Mouse (Mus musculus) c-Kit-positive CD71-positive TER-119-negative erythroid progenitor cells, embryonic 14.5 days (primary cell): ENCODE results near the gene AC124108.1.

Experiments used
- DNase-seq: peaks from one replicate; pipeline ENCODE4 v3.0.0-alpha.2; 2013; ENCODE audit warnings: low read depth

The AC124108.1 gene

DNA sequence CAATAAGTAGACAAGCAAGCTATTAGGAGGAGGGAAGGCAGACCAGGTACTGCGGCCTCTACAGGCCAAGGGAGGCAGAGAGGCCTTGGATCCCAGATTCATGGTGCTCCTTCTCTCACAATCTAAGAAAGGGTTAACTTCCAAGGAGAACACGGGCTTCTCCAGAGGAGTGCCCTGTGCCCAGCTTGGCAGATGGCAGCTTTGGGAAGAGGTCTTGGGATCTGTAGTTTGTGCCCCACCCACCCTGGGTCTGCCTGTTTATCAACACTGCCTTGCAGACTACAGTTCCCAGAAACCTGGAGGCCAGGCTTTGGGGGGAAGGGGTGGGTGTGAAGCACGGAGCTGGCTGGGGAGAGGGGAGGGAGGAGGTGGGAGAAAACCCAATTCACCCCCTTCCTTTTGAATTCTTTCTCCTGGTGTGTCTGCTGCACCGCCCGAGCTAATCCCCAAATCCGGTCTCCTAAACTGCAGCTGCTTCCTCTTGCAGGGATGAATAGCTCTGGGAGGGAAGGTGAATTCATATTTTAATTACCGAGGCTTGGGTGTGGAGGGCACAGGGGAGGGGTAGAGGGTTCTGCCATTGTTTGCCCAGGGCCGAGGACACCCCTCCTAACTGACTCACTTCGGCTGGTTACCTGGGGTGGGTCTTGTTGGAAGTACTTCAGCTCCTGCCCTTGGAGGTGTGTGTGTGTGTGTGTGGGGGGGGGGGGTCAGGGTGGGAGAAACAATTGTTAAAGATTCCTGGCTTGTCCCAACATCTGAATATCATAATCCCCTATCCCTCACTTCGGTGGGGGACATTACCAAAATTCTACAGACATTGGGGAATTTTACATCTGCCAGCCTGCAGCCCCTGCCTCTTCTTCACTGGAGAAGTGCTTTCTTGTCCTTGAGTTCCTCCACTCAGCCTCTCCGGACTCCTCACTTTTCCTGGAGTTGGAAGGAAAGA lies 9.6 kb downstream of the AC124108.1 start:
- DNase-seq = no peak

DNA sequence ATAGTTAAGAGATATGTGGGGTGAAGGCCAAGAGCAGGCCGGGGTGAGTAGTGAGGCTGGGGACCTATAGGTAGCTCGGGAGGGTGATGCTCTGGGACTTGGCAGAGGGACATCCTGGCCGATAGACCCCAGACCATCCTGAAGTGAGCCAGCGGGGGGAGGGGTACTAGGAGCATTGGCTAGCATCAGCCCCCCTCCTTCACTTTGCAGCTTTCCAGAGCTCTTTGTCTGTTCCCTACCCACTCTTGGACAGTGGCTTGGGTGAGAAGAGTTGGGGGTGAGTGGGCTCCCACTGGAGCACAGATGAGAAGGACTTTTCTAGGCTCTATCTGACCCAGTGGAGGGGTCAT lies 10.2 kb downstream of the AC124108.1 start:
- no peak for DNase-seq

DNA sequence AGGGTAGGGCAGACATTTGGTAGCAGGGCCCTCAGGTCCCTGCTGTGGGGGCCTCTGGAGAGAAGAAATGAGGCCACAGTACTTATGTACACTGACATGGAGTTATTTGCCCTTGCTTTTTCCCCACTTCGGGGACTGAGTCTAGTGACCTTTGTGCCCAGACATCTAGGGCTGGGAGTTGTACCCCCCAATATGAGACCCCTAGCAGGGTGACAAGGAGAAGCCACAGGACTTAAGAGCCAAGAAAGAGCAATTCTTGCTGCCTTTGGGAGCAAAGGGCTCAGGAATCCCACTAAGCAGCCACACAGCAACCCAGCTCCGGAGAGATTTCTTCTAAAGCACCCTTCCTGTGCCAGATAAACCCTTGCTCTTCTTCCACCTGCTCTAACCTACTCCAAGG lies 10.7 kb downstream of the AC124108.1 start:
- no peak for DNase-seq

DNA sequence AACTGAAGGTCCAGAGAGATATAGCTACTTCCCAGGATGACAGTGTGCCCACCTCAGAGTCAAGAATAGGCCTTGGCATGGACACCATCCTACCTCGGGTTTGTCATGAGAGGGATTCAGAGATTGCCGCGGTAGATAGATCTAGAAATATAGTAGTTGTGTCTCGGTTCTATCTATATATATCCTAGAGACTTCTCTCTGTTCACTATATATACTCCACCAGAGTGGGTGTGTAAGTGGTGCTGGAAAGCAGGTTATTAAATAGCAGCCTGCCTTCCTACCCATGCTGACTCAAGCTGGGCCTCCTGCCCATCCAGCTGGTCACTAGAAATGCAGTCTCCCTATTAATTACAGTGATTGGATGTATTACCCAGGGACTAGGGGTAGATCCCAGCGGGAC lies 11.5 kb downstream of the AC124108.1 start:
- DNase-seq = no peak

DNA sequence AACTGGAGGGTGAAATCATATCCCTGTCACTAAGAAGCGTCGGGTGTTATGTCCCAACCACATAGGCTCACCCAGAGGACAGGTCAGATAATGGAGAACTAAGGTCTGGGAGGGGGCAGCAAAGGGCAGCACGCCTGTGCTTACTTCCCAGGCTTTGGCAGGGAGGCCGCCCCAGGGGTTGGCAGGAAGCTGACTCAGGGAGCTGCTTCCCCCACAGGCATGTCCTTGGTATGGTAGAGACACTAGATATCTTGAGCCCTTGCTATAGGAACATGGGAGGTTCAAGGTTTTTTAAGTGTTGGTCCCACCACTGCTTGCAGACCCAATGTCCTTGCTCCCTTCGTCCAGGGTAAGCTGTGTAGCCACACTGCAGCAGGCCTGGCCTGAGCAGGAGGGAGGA lies 14.7 kb downstream of the AC124108.1 start:
- DNase-seq = no peak

DNA sequence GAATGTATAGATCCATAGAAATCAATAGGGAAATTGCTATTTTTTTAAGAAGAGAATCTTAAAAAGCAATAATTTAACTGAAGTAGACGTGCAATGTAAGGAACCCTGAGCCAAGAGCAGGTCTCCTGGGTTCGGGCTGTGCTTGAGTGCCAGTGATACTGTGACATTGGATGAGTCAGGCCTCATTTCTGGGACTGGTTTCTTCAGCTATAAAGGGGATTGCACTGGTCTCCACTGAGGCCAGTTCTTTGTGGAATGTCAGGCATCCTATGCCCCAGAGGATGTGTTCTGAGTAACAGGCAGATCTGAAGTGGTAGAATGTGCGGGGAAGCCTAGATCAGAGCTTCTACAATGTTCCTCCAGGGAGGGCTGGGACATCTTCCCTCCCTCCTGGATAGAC lies 15.6 kb downstream of the AC124108.1 start:
- no peak for DNase-seq

DNA sequence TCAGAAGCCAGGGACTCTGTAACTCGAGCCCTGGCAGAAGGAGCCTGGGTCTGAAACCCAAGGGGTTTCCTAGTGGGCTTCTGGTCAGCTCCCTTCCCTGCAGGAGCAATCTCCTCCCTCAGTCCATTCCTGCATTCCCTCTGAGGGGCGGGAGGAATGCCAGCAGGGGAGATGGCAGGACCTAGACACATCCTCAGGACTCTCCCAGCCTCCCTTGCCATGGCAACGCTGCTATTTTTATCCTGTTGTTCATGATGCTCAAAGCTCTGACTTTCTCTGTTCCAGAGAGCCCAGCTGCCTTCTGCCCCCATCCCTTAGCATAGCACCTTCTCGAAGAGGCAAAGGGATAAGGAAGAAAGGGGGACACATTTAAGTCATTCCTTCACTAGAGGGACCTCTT lies 16.9 kb downstream of the AC124108.1 start:
- DNase-seq = no peak

DNA sequence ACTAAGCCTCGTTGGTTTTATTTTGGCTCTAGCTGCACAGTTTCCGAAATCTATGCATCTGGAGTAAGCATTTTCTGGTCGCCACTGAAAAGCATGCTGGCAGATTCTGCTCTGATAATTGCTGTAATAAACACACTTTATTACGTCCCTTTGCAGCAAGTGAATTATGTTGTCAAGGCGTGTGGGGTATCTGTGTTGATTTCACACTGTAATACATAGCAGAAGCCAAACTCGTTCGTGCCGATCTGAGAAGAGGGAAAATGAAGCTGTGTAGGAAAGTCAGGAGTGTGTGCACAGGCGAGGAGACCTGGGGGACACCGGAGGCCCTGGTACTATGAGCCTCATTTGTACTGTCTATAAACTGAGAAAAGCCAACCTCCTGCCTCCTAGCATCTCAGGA lies 18.1 kb downstream of the AC124108.1 start:
- no peak for DNase-seq

DNA sequence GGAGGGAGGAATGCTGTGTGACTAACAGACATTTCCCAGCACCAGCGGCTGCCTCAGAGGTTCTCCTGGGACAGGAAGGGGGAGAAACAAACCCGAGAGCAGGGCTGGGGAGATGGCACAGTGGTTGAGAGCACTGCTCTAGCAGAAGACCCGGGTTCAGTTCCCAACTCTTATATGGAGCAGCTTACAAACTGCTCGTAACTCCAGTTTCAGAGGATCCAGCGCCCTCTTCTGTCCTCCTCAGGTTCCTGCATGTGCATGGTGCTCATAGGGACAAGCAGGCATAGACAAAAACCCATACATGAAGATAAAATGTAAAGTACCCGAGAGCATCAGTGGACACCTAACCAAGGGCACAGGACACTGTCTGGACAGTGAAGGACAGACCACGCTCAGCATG lies 19.7 kb downstream of the AC124108.1 start:
- peak; percentile 32 for DNase-seq

DNA sequence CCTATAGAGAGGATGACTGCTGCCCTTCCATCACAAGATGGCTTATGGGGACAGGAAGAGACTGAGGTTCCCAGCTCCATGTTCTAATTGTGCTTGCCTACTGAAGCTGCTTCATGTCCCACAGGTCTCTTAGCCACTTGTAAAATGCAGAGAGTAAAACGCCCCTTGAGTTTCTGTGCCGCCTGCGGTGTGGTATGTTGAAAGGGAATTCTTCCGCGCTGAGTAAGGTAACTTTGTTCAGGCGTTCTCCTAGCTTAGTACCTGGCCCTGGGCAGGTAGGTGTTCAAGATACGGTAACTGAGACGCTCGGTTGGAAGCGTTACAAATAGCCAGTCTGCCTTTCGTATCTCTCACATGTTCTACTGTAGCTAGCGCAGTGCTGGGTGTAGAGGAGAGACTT lies 20.4 kb downstream of the AC124108.1 start:
- DNase-seq = no peak

DNA sequence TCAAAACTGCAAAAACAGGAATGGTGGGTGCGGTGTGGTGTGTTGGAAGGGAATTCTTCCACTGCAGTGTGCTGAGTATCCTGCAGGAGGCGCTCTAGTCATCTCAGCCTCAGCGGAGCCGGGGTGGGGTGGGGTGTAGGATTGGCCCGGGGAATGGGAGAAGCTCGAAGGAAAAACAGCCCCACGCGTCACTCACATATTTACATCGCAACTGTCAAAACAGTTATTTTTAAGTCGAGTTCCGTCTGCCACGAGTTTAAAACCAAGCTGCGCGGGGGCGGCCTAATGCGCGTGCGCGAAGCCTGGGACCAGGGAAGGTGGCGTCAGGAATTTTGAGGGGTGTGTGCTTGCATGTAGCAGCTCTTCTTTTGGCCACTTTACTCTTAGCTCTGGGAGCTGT lies 21.0 kb downstream of the AC124108.1 start:
- DNase-seq = peak; percentile 17

DNA sequence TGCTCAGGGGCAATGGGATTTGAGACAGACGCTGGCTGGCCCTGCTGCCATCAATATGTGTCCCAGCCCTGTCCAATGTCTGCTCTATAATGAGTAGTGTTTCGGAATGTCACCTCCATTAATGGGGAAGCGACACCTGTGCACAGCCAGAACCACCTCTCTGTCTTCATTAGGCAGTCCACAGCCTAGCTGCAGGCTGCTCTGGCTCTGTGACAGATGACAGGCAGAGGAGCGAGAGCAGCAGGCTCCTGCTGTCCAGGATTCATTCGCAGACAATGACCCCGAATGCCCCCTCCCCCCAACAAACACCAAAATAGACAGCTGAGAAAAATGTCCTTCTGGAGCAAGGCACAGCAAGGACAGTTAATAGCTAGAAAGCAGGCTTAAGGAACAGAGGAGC lies 21.8 kb downstream of the AC124108.1 start:
- DNase-seq = no peak

DNA sequence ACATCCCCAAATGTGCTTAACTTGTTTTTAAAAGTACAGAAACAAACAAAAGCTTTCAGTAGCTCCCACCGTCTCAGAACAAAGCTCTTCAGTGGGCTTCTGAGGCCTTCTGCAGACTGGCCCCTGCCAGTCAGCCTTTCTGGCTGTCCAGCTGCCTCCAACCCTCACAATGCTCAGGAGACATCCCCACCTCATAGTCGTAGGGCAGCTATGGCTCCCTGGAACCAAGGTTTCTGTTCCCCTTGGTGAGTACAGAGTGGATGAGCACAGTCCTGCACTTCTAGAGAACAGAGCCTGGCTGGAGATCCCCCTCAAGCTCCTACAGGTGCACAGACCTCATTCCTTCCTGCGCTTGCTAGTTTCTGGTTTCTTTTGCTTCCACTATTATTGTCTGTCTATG lies 25.0 kb downstream of the AC124108.1 start:
- no peak for DNase-seq

DNA sequence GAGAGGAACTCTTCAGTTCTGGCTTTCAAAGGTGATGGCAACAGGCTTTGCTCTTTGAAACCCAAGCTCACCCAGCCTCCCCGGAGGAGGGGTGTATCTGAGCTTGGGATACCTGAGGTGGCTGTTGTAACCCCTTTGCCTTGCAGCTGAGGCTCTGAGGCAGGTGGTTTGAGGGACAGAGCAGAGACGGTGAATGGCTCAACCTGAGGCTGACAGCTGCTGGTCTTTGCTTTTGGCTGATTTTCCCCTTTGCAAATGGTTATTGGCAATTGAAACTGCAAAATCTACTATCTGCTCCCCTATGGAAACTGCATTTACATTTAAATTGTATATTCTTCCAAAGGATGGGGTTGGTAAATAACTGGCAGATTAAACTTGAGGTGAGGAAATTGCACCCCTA lies 30.4 kb downstream of the AC124108.1 start:
- DNase-seq = no peak

DNA sequence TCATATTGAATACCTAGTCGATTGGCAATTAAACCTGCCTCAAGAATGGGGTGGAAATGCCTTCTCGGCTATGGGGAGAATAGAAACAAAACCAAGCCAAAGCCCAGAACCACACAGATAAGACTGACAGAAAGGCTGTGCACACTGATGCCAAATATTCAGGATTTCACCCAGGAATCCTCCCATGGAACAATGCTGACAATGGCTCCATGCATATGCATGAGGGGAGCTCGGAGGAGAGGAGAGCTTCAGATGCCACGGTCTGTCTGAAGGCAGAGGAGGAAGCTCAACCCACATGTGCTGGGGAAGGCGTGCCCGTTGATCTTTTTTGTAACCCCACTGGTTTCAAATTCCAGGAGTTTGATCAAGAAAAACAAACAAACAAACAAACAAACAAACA lies 30.9 kb downstream of the AC124108.1 start:
- no peak for DNase-seq

DNA sequence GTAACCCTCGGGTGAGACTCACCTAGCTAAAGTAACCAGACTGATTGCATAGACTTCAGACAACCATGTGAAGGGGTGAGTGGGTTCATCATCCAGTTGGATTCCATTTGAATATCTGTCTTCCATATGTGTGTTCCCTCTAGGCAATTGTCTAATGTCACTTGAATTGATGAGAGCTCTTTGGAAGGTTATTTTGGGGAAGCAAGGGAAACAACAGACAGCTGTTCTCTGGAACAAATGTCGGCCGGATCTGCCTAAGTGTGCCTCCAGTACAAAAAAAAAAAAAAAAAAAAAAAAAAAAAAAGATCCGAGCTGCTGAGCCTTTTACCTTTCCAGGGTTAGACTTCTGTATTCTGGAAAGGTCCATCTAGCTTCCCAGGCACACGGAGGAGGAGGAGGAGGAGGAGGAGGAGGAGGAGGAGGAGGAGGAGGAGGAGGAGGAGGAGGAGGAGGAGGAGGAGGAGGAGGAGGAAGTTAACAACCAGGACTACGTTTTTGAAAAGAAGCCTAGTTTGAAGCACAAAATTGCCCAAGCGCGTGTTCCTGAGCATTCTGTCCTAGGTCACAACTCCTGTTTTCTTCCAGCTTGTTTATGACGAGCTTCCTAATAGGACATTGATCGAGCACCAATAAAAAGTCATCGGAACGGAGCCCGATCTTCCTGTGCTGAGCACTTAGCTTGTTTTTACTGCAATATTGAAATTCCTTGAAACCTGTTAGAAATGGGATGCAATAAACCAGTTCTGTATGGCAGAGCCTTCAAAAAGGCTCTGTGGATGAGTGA lies 35.2 kb downstream of the AC124108.1 start:
- DNase-seq = no peak

DNA sequence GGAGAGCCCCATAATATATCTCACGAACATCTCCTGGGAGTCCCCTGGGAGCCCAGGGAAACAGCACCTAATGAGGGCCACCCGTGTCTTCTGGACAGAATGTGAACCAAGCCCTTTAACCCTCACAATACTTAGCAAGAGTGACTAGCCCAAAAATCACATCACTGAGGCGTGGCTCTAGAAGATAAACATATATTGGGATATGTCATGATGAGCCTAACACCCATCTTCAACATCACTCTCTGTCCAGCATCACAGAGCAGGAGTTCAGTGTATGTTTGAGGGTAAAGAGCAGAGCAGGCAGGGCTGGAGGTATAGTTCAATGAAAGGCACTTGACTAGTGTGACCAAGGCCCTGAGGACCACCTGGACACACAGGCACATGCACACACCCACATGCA lies 38.4 kb downstream of the AC124108.1 start, which contains the start of gene Gm10188:
Gm10188 (minus strand) TSS at position 101 of the 400 bp plus-strand sequence.
- DNase-seq = no peak

DNA sequence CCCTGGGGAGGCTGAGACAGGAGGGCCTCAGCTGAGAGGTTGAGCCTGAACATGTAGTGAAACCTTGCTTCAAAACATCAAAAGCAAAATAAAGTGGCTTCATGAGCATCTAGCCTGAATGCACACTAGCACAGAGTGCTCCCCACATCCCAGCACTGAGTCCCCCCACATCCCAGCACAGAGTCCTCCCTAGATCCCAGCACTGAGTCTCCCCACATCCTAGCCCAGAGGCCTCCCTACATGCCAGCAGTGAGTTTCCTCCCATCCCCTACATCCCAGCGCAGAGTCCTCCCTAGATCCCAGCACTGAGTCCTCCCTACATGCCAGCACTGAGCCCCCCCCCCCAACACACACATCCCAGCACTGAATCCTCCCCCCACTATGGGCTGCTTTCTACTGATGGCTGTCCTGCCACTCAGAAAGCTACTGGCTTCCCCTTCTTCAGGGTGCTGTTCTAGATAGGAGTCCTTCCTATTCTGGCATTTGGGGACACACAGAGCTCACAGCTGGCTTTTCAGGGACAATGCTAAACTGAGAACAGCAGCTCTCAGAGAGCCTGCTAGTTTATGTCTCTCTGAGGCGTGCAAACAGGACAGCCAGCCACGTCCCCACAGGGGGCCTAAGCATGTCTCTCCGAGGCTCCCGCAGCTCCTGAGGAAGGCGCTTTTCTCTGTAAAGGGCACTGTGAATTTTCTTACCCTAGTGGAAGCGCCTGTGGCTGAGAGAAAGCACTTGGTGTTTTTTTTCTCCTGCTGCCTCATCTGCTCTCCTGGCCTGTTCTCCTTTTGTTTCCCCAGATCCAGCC lies 40.4 kb downstream of the AC124108.1 start:
- DNase-seq = no peak

DNA sequence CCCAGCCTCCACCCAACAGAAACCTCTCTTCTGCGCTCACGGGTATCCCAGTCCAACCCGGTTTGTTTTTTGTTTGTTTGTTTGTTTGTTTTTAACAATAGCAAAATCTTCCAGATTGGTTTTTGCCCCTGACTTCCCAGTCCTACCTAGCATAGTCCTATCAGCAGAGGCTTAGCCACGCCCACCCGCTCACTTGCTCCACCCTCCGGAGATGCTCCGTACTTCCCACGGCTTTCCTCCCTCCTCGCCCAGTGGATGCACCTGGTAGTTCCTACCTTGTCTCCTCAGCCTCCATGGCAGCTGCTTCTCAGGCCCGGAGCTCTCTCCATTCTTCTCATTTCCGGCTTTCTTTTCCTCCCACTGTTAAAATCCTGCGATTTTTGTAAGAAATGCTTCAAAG lies 42.3 kb downstream of the AC124108.1 start:
- no peak for DNase-seq

DNA sequence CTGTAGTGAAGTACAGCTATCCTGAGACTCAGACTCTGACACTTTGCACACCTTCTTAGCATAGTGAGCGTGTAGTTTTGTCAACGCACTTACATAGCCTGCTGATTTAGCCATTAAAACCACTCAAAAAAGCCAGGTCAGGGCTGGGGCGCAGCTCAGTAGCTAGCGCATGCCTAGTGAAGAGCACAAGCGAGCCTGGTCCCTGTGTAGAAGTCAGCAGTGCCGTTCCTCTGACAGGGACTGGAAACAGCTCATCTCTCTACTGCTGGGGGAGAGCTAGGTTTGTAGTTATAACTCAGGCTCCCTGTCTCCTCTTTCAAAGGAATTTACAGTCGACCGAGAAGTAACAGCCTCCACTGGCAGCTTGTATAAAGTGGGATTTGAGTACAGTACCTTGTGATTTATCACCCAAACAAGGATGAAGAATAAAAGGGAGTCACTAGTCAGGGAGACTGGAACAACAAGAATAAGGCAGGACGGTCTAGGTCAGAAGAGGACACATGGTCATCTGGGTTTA lies 43.6 kb downstream of the AC124108.1 start:
- no peak for DNase-seq

DNA sequence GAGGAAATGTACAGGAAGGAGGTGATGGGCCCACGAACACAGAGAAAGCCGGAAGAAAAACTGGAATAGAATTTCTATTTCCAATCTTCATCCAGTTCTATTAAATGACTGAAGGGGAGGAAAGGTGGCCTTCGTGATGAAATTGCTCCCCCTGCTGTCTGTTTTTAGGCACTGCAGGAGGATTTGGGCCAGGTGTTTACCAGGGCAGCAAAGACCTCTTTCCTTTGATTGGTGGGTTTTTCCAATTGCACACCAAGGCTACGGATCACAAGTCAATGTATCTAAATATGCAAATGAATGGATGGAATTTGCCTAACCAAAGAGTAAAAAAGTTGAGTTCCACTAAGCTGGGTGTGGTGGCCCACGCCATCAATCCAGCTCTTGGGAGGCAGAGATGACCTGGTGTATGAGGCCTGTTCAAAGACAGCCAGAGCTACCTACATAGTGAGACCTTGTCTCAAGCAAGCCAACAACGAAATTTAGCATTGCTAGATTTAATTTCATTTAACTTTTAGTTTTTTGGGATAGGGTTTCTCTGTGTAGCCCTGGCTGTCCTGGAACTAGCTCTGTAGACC lies 46.4 kb downstream of the AC124108.1 start:
- peak; percentile 40 for DNase-seq

DNA sequence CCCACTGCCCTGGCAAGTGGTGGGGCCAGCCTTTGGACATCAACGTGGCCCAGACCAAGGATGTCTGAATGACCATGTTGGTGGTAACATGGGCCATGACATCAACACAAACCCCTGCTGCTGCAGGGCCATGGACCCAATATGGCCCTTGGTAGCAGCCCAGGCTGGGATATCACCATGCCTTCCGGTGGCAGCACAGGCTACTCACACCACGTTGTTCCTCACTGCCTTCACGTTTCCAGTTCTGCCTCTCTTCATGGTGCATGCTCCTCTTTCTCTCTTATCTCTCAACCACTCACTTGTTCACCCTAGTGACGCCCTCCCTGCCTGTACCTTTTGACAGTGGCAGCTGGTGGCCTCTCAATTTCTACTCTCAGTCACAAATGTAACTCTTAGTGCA lies 53.8 kb downstream of the AC124108.1 start:
- no peak for DNase-seq
